Mouse (Mus musculus) right cerebral cortex, postnatal 10 days (tissue): ENCODE data around the gene Olfr1359.
A peak's percentile ranks its signal among the peaks of the same experiment; 100 is the strongest.
"Not testable (repeated sequence)": the region's sequence is repeated elsewhere in the genome, so short reads cannot be mapped to it uniquely, and the experiment has no call there.

Experiments used
- DNase-seq, 2 experiments: peaks; one replicate each; pipeline ENCODE4 v3.0.0; 2021; ENCODE audit warnings: low spot score in 2 of 2

Olfr1359 gene

GRCm38 (mm10) chr13:21697811-21698210 is at the start of gene Olfr1359:
TSS of gene Olfr1359 (plus strand) at chr13:21698111.
- DNase-seq, result no peak

GRCm38 (mm10) chr13:21663286-21663685 is 34.6 kb upstream of the Olfr1359 start, which contains the start of gene Olfr1361:
TSS of gene Olfr1361 (minus strand) at chr13:21663386.
- DNase-seq, result no peak

GRCm38 (mm10) chr13:21677305-21677704 is 20.6 kb upstream of the Olfr1359 start, which contains the start of gene Olfr1360:
TSS of gene Olfr1360 (minus strand) at chr13:21677405.
- no peak for DNase-seq

- DNase-seq, result no peak
Observed at GRCm38 (mm10) chr13:21706669-21707068, 8.8 kb downstream of the Olfr1359 start.

GRCm38 (mm10) chr13:21710031-21710711 is 12.3 kb downstream of the Olfr1359 start:
- DNase-seq, result peak; percentile 90 to 94

GRCm38 (mm10) chr13:21710821-21711525 is 13.1 kb downstream of the Olfr1359 start:
- DNase-seq, result peak; percentile 78 to 81

GRCm38 (mm10) chr13:21711698-21712097 is 13.8 kb downstream of the Olfr1359 start:
- DNase-seq, result no peak

- DNase-seq, result peak; percentile 75 to 76
Observed at GRCm38 (mm10) chr13:21714725-21715124, 16.8 kb downstream of the Olfr1359 start.

- DNase-seq, result peak; percentile 28 to 40
Observed at GRCm38 (mm10) chr13:21715131-21715863, 17.4 kb downstream of the Olfr1359 start.

- DNase-seq, result peak; percentile 90 to 95
Observed at GRCm38 (mm10) chr13:21715864-21716539, 18.1 kb downstream of the Olfr1359 start, which contains the start of the genes Hist1h2bl and Hist1h2ai. TSS of gene Hist1h2bl (minus strand) at chr13:21716143. TSS of gene Hist1h2ai (plus strand) at chr13:21716422.

GRCm38 (mm10) chr13:21716540-21717391 is 18.9 kb downstream of the Olfr1359 start:
- not testable (repeated sequence) for DNase-seq

GRCm38 (mm10) chr13:21717397-21718357 is 19.8 kb downstream of the Olfr1359 start, which contains the start of gene Hist1h3h:
TSS of gene Hist1h3h (plus strand) at chr13:21717659.
- peak; percentile 92 to 95 for DNase-seq

GRCm38 (mm10) chr13:21718381-21719080 is 20.6 kb downstream of the Olfr1359 start:
- DNase-seq, result no peak

- DNase-seq, result not testable (repeated sequence)
Observed at GRCm38 (mm10) chr13:21721107-21721756, 23.3 kb downstream of the Olfr1359 start.

- DNase-seq, result peak; percentile 71 to 78
Observed at GRCm38 (mm10) chr13:21721757-21722372, 24.0 kb downstream of the Olfr1359 start, which contains the start of gene Hist1h2bm. TSS of gene Hist1h2bm (plus strand) at chr13:21722044.

GRCm38 (mm10) chr13:21722373-21722925 is 24.5 kb downstream of the Olfr1359 start:
- no peak for DNase-seq
